Mouse (Mus musculus) heart, embryonic 14.5 days (tissue): ENCODE results near the gene Tmem184b. TPM values are rescaled to one million over a fixed set of nuclear protein-coding genes. Genes with fewer than 3 reads are reported as not detected.

Experiments
- ATAC-seq: fragments of 200-750 bp; cut with Nextera tagmentation; 2 replicates; pipeline ENCODE4 v1.8.0; 2017; ENCODE audit warnings: low read depth, moderate TSS enrichment; ENCODE audit not compliant: insufficient number of reproducible peaks, insufficient read depth, low FRiP score
- H3K27ac ChIP-seq, 2 experiments: fragments of 200-500 bp in 1 of 2; fragments of 300-500 bp in 1 of 2; sonication (generic) in 1 of 2; replicated peaks in 1 of 2; 2 replicates each; pipeline ENCODE4 v1.5.1; 2012 to 2014; ENCODE audit warnings: low read depth in 2 of 2, low read length in 2 of 2, control low read depth in 1 of 2, mild to moderate bottlenecking in 1 of 2, mixed read lengths in 1 of 2; ENCODE audit not compliant: control insufficient read depth in 1 of 2, insufficient read depth in 1 of 2
- H3K27me3 ChIP-seq: fragments of 300-500 bp; sonication (generic); 2 replicates; pipeline ENCODE4 v1.6.1; 2014; ENCODE audit warnings: mild to moderate bottlenecking, low read length, control low read depth; ENCODE audit not compliant: control insufficient read depth, insufficient read depth
- H3K36me3 ChIP-seq: fragments of 300-500 bp; sonication (generic); 2 replicates; pipeline ENCODE4 v1.6.1; 2014; ENCODE audit warnings: mild to moderate bottlenecking, control low read depth, low read length, mixed read lengths; ENCODE audit not compliant: control insufficient read depth, insufficient read depth
- H3K4me1 ChIP-seq, 2 experiments: fragments of 200-500 bp in 1 of 2; fragments of 300-500 bp in 1 of 2; sonication (generic) in 1 of 2; 2 replicates each; pipeline ENCODE4 v1.6.1; 2012 to 2014; ENCODE audit warnings: low read length in 2 of 2, control low read depth in 1 of 2, mixed read lengths in 1 of 2; ENCODE audit not compliant: control insufficient read depth in 2 of 2, insufficient read depth in 2 of 2
- H3K4me2 ChIP-seq: fragments of 300-500 bp; sonication (generic); 2 replicates; pipeline ENCODE4 v1.6.1; 2014; ENCODE audit warnings: mild to moderate bottlenecking, low read length
- H3K4me3 ChIP-seq, 2 experiments: fragments of 200-500 bp in 1 of 2; fragments of 300-500 bp in 1 of 2; sonication (generic) in 1 of 2; 2 replicates each; pipeline ENCODE4 v1.5.1; 2012 to 2014; ENCODE audit warnings: low read length in 2 of 2, mild to moderate bottlenecking in 2 of 2, control low read depth in 1 of 2, low read depth in 1 of 2, moderate library complexity in 1 of 2; ENCODE audit not compliant: control insufficient read depth in 1 of 2, insufficient read depth in 1 of 2
- H3K9ac ChIP-seq: fragments of 300-500 bp; sonication (generic); 2 replicates; pipeline ENCODE4 v1.6.1; 2014; ENCODE audit warnings: mild to moderate bottlenecking, low read length
- H3K9me3 ChIP-seq: fragments of 300-500 bp; sonication (generic); 2 replicates; pipeline ENCODE4 v1.6.1; 2016; ENCODE audit warnings: low read length, control low read depth; ENCODE audit not compliant: control insufficient read depth
- WGBS: fragments of 180-500 bp; shearing (Covaris S2); extraction: QIAGEN DNeasy Blood & Tissue Kit; methylation state at CpG from one replicate; pipeline ENCODE4 v1.1.7; 2014; 5-methylcytosine and 5-hydroxymethylcytosine counted together
- polyA plus RNA-seq: library from polyadenylated mRNA; unstranded; fragments of >200 nt; fragmentation: Nextera tagmentation; extraction: Ambion mirVana; gene quantifications from 2 replicates; pipeline ENCODE4 v1.2.1, GENCODE M21; 2014

Gene Tmem184b
- polyA plus RNA-seq, 1 experiment from 2014 or later = 60.6 TPM

GRCm38 (mm10) chr15:79357036-79357911 lies 46.1 kb downstream of the Tmem184b start:
- Histone ChIP-seq H3K4me3 (peak overlapping the region; percentile 48 to 56), H3K36me3 (peaks cover 14% of the 10 kb centered on the region), H3K4me2 (peak overlapping the region; percentile 99), H3K27ac (peak overlapping the region; percentile 60 to 71; a peak in 3 of 4 replicates), H3K9ac (peak overlapping the region; percentile 73), H3K27me3 (no peaks in the 10 kb centered on the region), H3K4me1 (peaks cover 37 to 52% of the 10 kb centered on the region in 2 experiments), H3K9me3 (no peaks in the 10 kb centered on the region)
- WGBS = 1% methylated on average over 73 of the region's 77 CpGs
- ATAC-seq = peak; percentile 81

- peaks cover 39 to 55% of the 10 kb centered on the region in 2 experiments for H3K4me1 ChIP-seq
- H3K36me3 ChIP-seq = peaks cover 6% of the 10 kb centered on the region
- peak overlapping the region; percentile 73 for H3K9ac ChIP-seq
- peak overlapping the region; percentile 48 to 56 for H3K4me3 ChIP-seq
- H3K27me3 ChIP-seq = no peaks in the 10 kb centered on the region
- WGBS = 60% methylated on average over 8 of the region's 8 CpGs
- no peak for ATAC-seq
- no peak overlapping the region for H3K27ac ChIP-seq
- peak overlapping the region; percentile 99 for H3K4me2 ChIP-seq
- H3K9me3 ChIP-seq = no peaks in the 10 kb centered on the region
These were observed 46.9 kb downstream of the Tmem184b start for GRCm38 (mm10) chr15:79356481-79356880.

GRCm38 (mm10) chr15:79354619-79355018 lies 48.8 kb downstream of the Tmem184b start:
- Histone ChIP-seq H3K9me3 (no peaks in the 10 kb centered on the region), H3K4me3 (no peak overlapping the region), H3K36me3 (no peaks in the 10 kb centered on the region), H3K4me2 (no peak overlapping the region), H3K27ac (no peak overlapping the region), H3K4me1 (peaks cover 32 to 44% of the 10 kb centered on the region in 2 experiments), H3K27me3 (no peaks in the 10 kb centered on the region), H3K9ac (no peak overlapping the region)
- no peak for ATAC-seq
- 74% methylated on average over 4 of the region's 4 CpGs for WGBS

GRCm38 (mm10) chr15:79353690-79354305 lies 49.6 kb downstream of the Tmem184b start:
- Histone ChIP-seq H3K4me1 (peaks cover 32 to 45% of the 10 kb centered on the region in 2 experiments), H3K9me3 (no peaks in the 10 kb centered on the region), H3K4me2 (no peak overlapping the region), H3K9ac (no peak overlapping the region), H3K36me3 (no peaks in the 10 kb centered on the region), H3K27ac (no peak overlapping the region), H3K4me3 (no peak overlapping the region), H3K27me3 (no peaks in the 10 kb centered on the region)
- WGBS = 83% methylated on average over 5 of the region's 5 CpGs
- no peak for ATAC-seq

- ATAC-seq = no peak
- Histone ChIP-seq H3K27ac (no peak overlapping the region), H3K9ac (no peak overlapping the region; the same call in 1 of the 2 replicates), H3K4me1 (peaks cover 31 to 41% of the 10 kb centered on the region in 2 experiments), H3K27me3 (no peaks in the 10 kb centered on the region), H3K36me3 (no peaks in the 10 kb centered on the region), H3K4me2 (no peak overlapping the region), H3K9me3 (no peaks in the 10 kb centered on the region), H3K4me3 (no peak overlapping the region)
- 74% methylated on average over 6 of the region's 6 CpGs for WGBS
These were observed 50.9 kb downstream of the Tmem184b start for GRCm38 (mm10) chr15:79352479-79352878.

- WGBS = 28% methylated on average over 15 of the region's 15 CpGs
- Histone ChIP-seq H3K4me1 (peaks cover 21 to 34% of the 10 kb centered on the region in 2 experiments), H3K4me3 (peak overlapping the region in 1 of 2 experiments; percentile 9; a peak in 1 of 4 replicates), H3K27me3 (no peaks in the 10 kb centered on the region), H3K36me3 (no peaks in the 10 kb centered on the region), H3K9ac (peak overlapping the region; percentile 30; the same call in 1 of the 2 replicates), H3K27ac (peak overlapping the region; percentile 57 to 77; a peak in 3 of 4 replicates), H3K4me2 (peak overlapping the region; percentile 46), H3K9me3 (no peaks in the 10 kb centered on the region)
- ATAC-seq = 0 out of 2 replicates have a peak, but pooled peaks have one; percentile 5
These were observed 52.0 kb downstream of the Tmem184b start for GRCm38 (mm10) chr15:79351331-79351767.

GRCm38 (mm10) chr15:79350866-79351265 lies 52.5 kb downstream of the Tmem184b start:
- no peaks in the 10 kb centered on the region for H3K27me3 ChIP-seq
- H3K4me2 ChIP-seq = peak overlapping the region; percentile 46
- WGBS = 91% methylated on average over 4 of the region's 4 CpGs
- H3K4me3 ChIP-seq = no peak overlapping the region
- H3K27ac ChIP-seq = peak overlapping the region; percentile 18 to 77; a peak in 3 of 4 replicates
- ATAC-seq = no peak
- no peaks in the 10 kb centered on the region for H3K9me3 ChIP-seq
- peak overlapping the region; percentile 30; the same call in 1 of the 2 replicates for H3K9ac ChIP-seq
- H3K4me1 ChIP-seq = peaks cover 19 to 30% of the 10 kb centered on the region in 2 experiments
- no peaks in the 10 kb centered on the region for H3K36me3 ChIP-seq
